Mouse (Mus musculus): ENCODE measurements around the gene Arhgap23. TPM values are rescaled to one million over a fixed set of nuclear protein-coding genes. Genes with fewer than 3 reads are reported as not detected.

Gene Arhgap23
- polyA plus RNA-seq, 2 experiments, result 7.3 to 17.5 TPM

GRCm38 (mm10) chr11:97412117-97412516, 3.2 kb upstream of the Arhgap23 start:
- H3K4me2 ChIP-seq (ENCODE audit: low read depth), result no peak overlapping the region
- H3K27ac ChIP-seq, result no peak overlapping the region
- ATAC-seq (ENCODE audit: insufficient read depth) (no peak), DNase-seq (ENCODE audit: low read depth in 3 of 3, low spot score in 3 of 3) (no peak)
- TF ChIP-seq CTCF (IDR thresholded peaks at IDR 0.05; ENCODE audit: low read depth) (0 out of 2 replicates have a peak, but pooled peaks have one; percentile 5), EP300 (IDR thresholded peaks at IDR 0.05; ENCODE audit: low read depth) (no peak)
- WGBS (ENCODE audit: insufficient replicate concordance), result 12% methylated on average over 3 of the region's 3 CpGs
- H3K27me3 ChIP-seq (ENCODE audit: control insufficient read depth, insufficient read depth, low read length), result peaks cover 8% of the 10 kb centered on the region
- H3K36me3 ChIP-seq (replicated peaks; ENCODE audit: control insufficient read depth, insufficient read depth, low read depth), result no peaks in the 10 kb centered on the region
- H3K9me3 ChIP-seq (ENCODE audit: control insufficient read depth, low read length), result no peaks in the 10 kb centered on the region
- no peak overlapping the region for H3K9ac ChIP-seq (replicated peaks)
- no peak overlapping the region for H3K4me3 ChIP-seq (ENCODE audit: insufficient read depth in 1 of 2, low read depth in 2 of 2, low read length in 2 of 2)
- H3K4me1 ChIP-seq (replicated peaks; ENCODE audit: control insufficient read depth in 2 of 2, insufficient read depth in 2 of 2, low read length in 1 of 2), result peaks cover 12 to 17% of the 10 kb centered on the region in 2 experiments

- TF ChIP-seq CTCF (IDR thresholded peaks at IDR 0.05; ENCODE audit: low read depth) (no peak), EP300 (IDR thresholded peaks at IDR 0.05; ENCODE audit: low read depth) (no peak)
- Histone ChIP-seq H3K36me3 (replicated peaks; ENCODE audit: control insufficient read depth, insufficient read depth, low read depth) (no peaks in the 10 kb centered on the region), H3K27ac (0 out of 2 replicates have a peak overlapping the region, but pooled peaks have one; percentile 6), H3K27me3 (ENCODE audit: control insufficient read depth, insufficient read depth, low read length) (peaks cover under 1% of the 10 kb centered on the region; the same call in 1 of the 2 replicates), H3K9me3 (ENCODE audit: control insufficient read depth, low read length) (no peaks in the 10 kb centered on the region), H3K4me2 (ENCODE audit: low read depth) (no peak overlapping the region), H3K4me3 (ENCODE audit: insufficient read depth in 1 of 2, low read depth in 2 of 2, low read length in 2 of 2) (no peak overlapping the region), H3K9ac (replicated peaks) (no peak overlapping the region), H3K4me1 (replicated peaks; ENCODE audit: control insufficient read depth in 2 of 2, insufficient read depth in 2 of 2, low read length in 1 of 2) (peaks cover 12 to 17% of the 10 kb centered on the region in 2 experiments)
- DNase-seq (ENCODE audit: low read depth in 3 of 3, low spot score in 3 of 3), result no peak
- no peak for ATAC-seq (ENCODE audit: insufficient read depth)
- 31% methylated on average over 10 of the region's 10 CpGs for WGBS (ENCODE audit: insufficient replicate concordance)
These were observed 2.5 kb upstream of the Arhgap23 start for GRCm38 (mm10) chr11:97412808-97413347.

- peak overlapping the region; percentile 89 for H3K9ac ChIP-seq (replicated peaks)
- ATAC-seq (ENCODE audit: insufficient read depth) (peak; percentile 67), DNase-seq (ENCODE audit: low read depth in 3 of 3, low spot score in 3 of 3) (no peak)
- H3K9me3 ChIP-seq (ENCODE audit: control insufficient read depth, low read length), result no peaks in the 10 kb centered on the region
- no peak for TF ChIP-seq EP300 (IDR thresholded peaks at IDR 0.05; ENCODE audit: low read depth)
- no peak for TF ChIP-seq CTCF (IDR thresholded peaks at IDR 0.05; ENCODE audit: low read depth)
- WGBS (ENCODE audit: insufficient replicate concordance), result 3% methylated on average over 46 of the region's 49 CpGs
- no peaks in the 10 kb centered on the region for H3K27me3 ChIP-seq (ENCODE audit: control insufficient read depth, insufficient read depth, low read length)
- peak overlapping the region; percentile 68 to 92 for H3K4me3 ChIP-seq (ENCODE audit: insufficient read depth in 1 of 2, low read depth in 2 of 2, low read length in 2 of 2)
- H3K36me3 ChIP-seq (replicated peaks; ENCODE audit: control insufficient read depth, insufficient read depth, low read depth), result no peaks in the 10 kb centered on the region
- peak overlapping the region; percentile 58 for H3K27ac ChIP-seq
- peaks cover 12 to 20% of the 10 kb centered on the region in 2 experiments for H3K4me1 ChIP-seq (replicated peaks; ENCODE audit: control insufficient read depth in 2 of 2, insufficient read depth in 2 of 2, low read length in 1 of 2)
- H3K4me2 ChIP-seq (ENCODE audit: low read depth), result peak overlapping the region; percentile 97
These were observed 641 bp downstream of the Arhgap23 start for GRCm38 (mm10) chr11:97415712-97416636.

GRCm38 (mm10) chr11:97416637-97417035, 1.3 kb downstream of the Arhgap23 start:
- peak overlapping the region; percentile 31 for H3K9ac ChIP-seq (replicated peaks)
- no peaks in the 10 kb centered on the region for H3K9me3 ChIP-seq (ENCODE audit: control insufficient read depth, low read length)
- ATAC-seq (ENCODE audit: insufficient read depth), result no peak
- peaks cover 12 to 20% of the 10 kb centered on the region in 2 experiments for H3K4me1 ChIP-seq (replicated peaks; ENCODE audit: control insufficient read depth in 2 of 2, insufficient read depth in 2 of 2, low read length in 1 of 2)
- H3K27me3 ChIP-seq (ENCODE audit: control insufficient read depth, insufficient read depth, low read length), result no peaks in the 10 kb centered on the region
- DNase-seq (ENCODE audit: low read depth in 3 of 3, low spot score in 3 of 3), result no peak
- WGBS (ENCODE audit: insufficient replicate concordance), result 8% methylated on average over 5 of the region's 5 CpGs
- no peaks in the 10 kb centered on the region for H3K36me3 ChIP-seq (replicated peaks; ENCODE audit: control insufficient read depth, insufficient read depth, low read depth)
- no peak for TF ChIP-seq CTCF (IDR thresholded peaks at IDR 0.05; ENCODE audit: low read depth)
- no peak for TF ChIP-seq EP300 (IDR thresholded peaks at IDR 0.05; ENCODE audit: low read depth)
- no peak overlapping the region for H3K27ac ChIP-seq
- H3K4me2 ChIP-seq (ENCODE audit: low read depth), result peak overlapping the region; percentile 97
- H3K4me3 ChIP-seq (ENCODE audit: insufficient read depth in 1 of 2, low read depth in 2 of 2, low read length in 2 of 2), result no peak overlapping the region
